8 mouse cellular contexts compared by ENCODE assay signal in the genomic region with DNA sequence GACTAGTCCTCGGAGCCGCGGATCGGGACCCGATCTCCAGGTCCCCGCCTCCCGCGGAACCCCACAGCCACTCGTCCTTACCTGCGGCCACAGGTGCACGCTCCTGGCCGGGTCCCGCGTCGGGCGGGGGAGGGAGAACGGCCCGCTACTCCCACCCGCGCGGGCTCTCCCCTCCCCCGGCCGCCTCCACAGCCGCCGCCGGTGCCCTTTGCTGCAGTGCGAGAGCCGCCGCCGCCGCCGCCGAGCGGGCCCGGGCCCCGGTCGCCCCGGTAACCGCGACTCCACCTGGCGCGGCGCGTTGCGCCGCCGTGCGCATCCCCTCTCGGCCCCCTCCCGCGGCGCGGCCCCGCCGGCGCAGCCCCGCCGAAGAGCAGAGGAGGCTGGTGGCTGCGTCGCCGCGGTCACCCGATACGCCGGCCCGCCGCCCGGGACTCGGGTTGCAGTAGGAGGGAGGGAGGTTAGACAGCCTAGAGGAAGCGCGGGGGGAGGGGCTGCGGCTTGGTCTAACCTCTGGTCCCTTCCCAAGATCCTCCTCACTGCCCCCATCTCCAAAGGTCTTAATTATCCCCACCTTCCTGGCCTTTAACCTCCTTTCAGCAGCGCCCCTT. TPM values are rescaled to one million over a fixed set of nuclear protein-coding genes. Genes with fewer than 3 reads are reported as not detected.
DNase-seq lines count a peak whose midpoint lies in the region; ATAC-seq and TF ChIP-seq lines count a peak whose summit lies in the region.

No protein-coding gene starts in this region.

- intact Hi-C loops in gastrocnemius, postnatal 14 days (cut with DNase I; ENCODE audit: low total_unique reads) = no loop called here

- peak overlapping the region; percentile 49 for H3K9ac ChIP-seq in kidney, postnatal 0 days (ENCODE audit: low read depth, low read length)
- H3K9ac ChIP-seq in midbrain, embryonic 11.5 days (ENCODE audit: low read length) = peak overlapping the region; percentile 69

- peak overlapping the region; percentile 95 for H3K4me2 ChIP-seq in kidney, postnatal 0 days (ENCODE audit: low read length)
- H3K4me2 ChIP-seq in midbrain, embryonic 11.5 days = peak overlapping the region; percentile 100

- no peak for TF ChIP-seq CTCF in kidney, postnatal 0 days (IDR thresholded peaks at IDR 0.05; ENCODE audit: low read depth)

- H3K27me3 ChIP-seq in kidney, postnatal 0 days (ENCODE audit: insufficient read depth, low read length) = peaks cover 27% of the 10 kb centered on the region
- peaks cover 50% of the 10 kb centered on the region for H3K27me3 ChIP-seq in midbrain, embryonic 11.5 days (ENCODE audit: control insufficient read depth, insufficient read depth, low read length)

- peak overlapping the region; percentile 60 for H3K4me3 ChIP-seq in kidney, postnatal 0 days (replicated peaks; ENCODE audit: low read depth, low read length)
- H3K4me3 ChIP-seq in midbrain, embryonic 11.5 days (ENCODE audit: low read depth, low read length) = peak overlapping the region; percentile 57

- no peaks in the 10 kb centered on the region for H3K36me3 ChIP-seq in kidney, postnatal 0 days (ENCODE audit: insufficient read depth, low read length)
- H3K36me3 ChIP-seq in midbrain, embryonic 11.5 days (ENCODE audit: control insufficient read depth, insufficient read depth, low read length) = no peaks in the 10 kb centered on the region

- 2% methylated on average over 49 of the region's 73 CpGs for WGBS in kidney, postnatal 0 days
- under 1% methylated on average over 37 of the region's 73 CpGs for WGBS in midbrain, embryonic 11.5 days

- DNase-seq in layer of hippocampus, adult 11-12 months (ENCODE audit: low spot score) = peak; percentile 39
- DNase-seq in layer of hippocampus, postnatal 25 days (ENCODE audit: extremely low spot score in 1 of 2, low spot score in 1 of 2) = no peak
- peak; percentile 85 for DNase-seq in cerebellum, adult 9-11 months
- peak; percentile 65 for DNase-seq in gastrocnemius, postnatal 14 days
- DNase-seq in kidney, postnatal 0 days (ENCODE audit: low spot score) = peak; percentile 76
- peak; percentile 96 for DNase-seq in midbrain, embryonic 11.5 days (ENCODE audit: low spot score, missing footprints)
- peak; percentile 63 for DNase-seq in thymus, postnatal 4 days
- DNase-seq in urinary bladder, postnatal 14 days (ENCODE audit: low spot score) = no peak

- peak; percentile 22; the same call in 1 of the 2 replicates for ATAC-seq in kidney, postnatal 0 days (replicated peaks; ENCODE audit: low FRiP score, low read depth)
- ATAC-seq in midbrain, embryonic 11.5 days (ENCODE audit: low FRiP score) = peak; percentile 81

- H3K9me3 ChIP-seq in kidney, postnatal 0 days (replicated peaks; ENCODE audit: low read length) = no peaks in the 10 kb centered on the region
- H3K9me3 ChIP-seq in midbrain, embryonic 11.5 days (ENCODE audit: control insufficient read depth, low read length) = no peaks in the 10 kb centered on the region

- H3K4me1 ChIP-seq in kidney, postnatal 0 days (replicated peaks; ENCODE audit: insufficient read depth, low read length) = peaks cover 15% of the 10 kb centered on the region; the same call in 1 of the 2 replicates
- H3K4me1 ChIP-seq in midbrain, embryonic 11.5 days (ENCODE audit: control insufficient read depth, insufficient read depth, low read length) = peaks cover 21% of the 10 kb centered on the region

- H3K27ac ChIP-seq in kidney, postnatal 0 days = no peak overlapping the region
- H3K27ac ChIP-seq in midbrain, embryonic 11.5 days (ENCODE audit: low read depth, low read length) = no peak overlapping the region

RNA-seq across cellular contexts. Expression of gene Srcin1, which starts 29.1 kb away (rescaled TPM):
- 100 to 1,000 TPM; 260 to 270 TPM for total RNA-seq in layer of hippocampus, postnatal 25 days (2021)
- under 1 TPM; 0.51 to 0.64 TPM for total RNA-seq in gastrocnemius, postnatal 14 days (2021)
- 0.59 and 0.70 TPM in 2 replicates for polyA plus RNA-seq in kidney, postnatal 0 days (2015; fragmentation: Nextera tagmentation; extraction: Ambion mirVana)
- polyA plus RNA-seq in midbrain, embryonic 11.5 days (2014; fragmentation: Nextera tagmentation; extraction: Ambion mirVana) = 1.7 and 2.2 TPM in 2 replicates

RNA-seq across cellular contexts. Expression of gene 4933428G20Rik, which starts 46.8 kb away (rescaled TPM):
- under 1 TPM in 1 of 2 experiments, not detected in 1; 0.20 TPM for total RNA-seq in layer of hippocampus, postnatal 25 days (2021)
- total RNA-seq in gastrocnemius, postnatal 14 days (2021) = not detected
- polyA plus RNA-seq in kidney, postnatal 0 days (2015; fragmentation: Nextera tagmentation; extraction: Ambion mirVana) = 0.08 and 0.28 TPM in 2 replicates
- 0.11 TPM in 1 of 2 replicates, not detected in the other for polyA plus RNA-seq in midbrain, embryonic 11.5 days (2014; fragmentation: Nextera tagmentation; extraction: Ambion mirVana)

Comparison
In these comparisons a context has a peak if more than half of its experiments do, and no peak if none do; other contexts are left out.
1. DNase-seq: peak in layer of hippocampus, adult 11-12 months (single experiment), cerebellum, adult 9-11 months (single experiment), gastrocnemius, postnatal 14 days (single experiment), kidney, postnatal 0 days (single experiment), midbrain, embryonic 11.5 days (single experiment) and thymus, postnatal 4 days (single experiment); none in layer of hippocampus, postnatal 25 days (0 of 2) and urinary bladder, postnatal 14 days (single experiment).
2. RNA of gene Srcin1, which starts 29.1 kb away (total RNA-seq): 260 to 270 TPM in layer of hippocampus, postnatal 25 days; 0.51 to 0.64 TPM in gastrocnemius, postnatal 14 days; every median in the first group is over 100 times any median in the second.